Mouse (Mus musculus) kidney, adult 2 months (tissue): ENCODE measurements around the gene Klhl36.

ENCODE experiments used
- CTCF ChIP-seq: fragments of 200-500 bp; conservative IDR thresholded peaks from 2 replicates; pipeline ENCODE4 v1.5.1; 2011; ENCODE audit warnings: low read depth, mild to moderate bottlenecking, control low read depth, low read length, moderate library complexity, mixed read lengths; ENCODE audit not compliant: insufficient read depth, insufficient read length
- POLR2A ChIP-seq: fragments of 200-500 bp; IDR thresholded peaks from one replicate; pipeline ENCODE4 v1.6.1; 2011; ENCODE audit warnings: low read depth, low read length, control low read depth

DNA sequence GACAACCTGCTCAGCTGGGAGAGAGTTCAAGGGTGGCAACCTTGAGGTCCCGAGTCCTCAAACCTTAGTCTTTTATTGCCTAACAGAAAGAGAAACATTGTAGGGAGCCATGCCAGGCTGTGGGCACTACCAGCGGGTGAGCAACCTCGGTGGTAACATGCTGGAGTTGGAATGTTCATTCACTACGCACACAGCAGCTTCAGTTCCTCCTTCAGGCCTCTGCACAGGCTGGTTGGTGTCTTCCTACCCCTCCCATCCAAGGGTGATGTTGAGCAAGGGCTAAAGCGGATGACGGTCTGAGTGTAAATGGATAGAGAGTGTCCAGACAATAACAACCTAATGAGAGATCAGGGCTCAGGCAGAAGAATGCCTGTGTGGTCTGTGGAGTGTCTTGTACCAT is 4.3 kb upstream of the Klhl36 start:
- TF ChIP-seq CTCF (no peak), POLR2A (no peak)
